Mouse (Mus musculus): Measurements from ENCODE around the gene Col5a1. TPM values are rescaled to one million over a fixed set of nuclear protein-coding genes. Genes with fewer than 3 reads are reported as not detected.

Gene Col5a1
- total and polyA plus RNA-seq, 3 experiments: 31.1 to 75.5 TPM; not detected in 1

DNA sequence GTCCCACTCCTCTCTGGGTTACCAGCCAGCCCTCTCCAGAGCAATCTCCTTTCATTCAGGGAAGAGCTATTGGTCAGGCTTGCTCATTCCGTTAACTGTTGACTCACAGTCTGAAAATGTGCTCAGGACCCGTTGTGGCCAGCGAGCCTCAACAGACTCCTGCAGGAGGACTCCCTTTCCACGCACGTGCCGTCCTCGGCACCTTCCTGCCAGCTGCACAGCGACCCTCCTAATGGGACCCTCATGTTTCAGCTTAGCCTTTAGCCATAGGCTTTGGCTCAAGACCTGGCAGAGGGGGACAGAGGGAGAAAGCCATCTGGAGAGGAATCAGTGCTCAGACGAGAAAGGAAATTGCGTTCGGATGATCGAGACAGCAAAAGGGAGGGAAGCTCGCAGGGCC lies 43.3 kb upstream of the Col5a1 start:
- no peaks in the 10 kb centered on the region for H3K79me2 ChIP-seq (ENCODE audit: control insufficient read depth, insufficient read depth, low read length, poor library complexity)
- DNase-seq (ENCODE audit: low read depth, low spot score): no peak
- no peak overlapping the region for H3K4me3 ChIP-seq (ENCODE audit: control insufficient read depth in 1 of 2, insufficient read depth in 1 of 2, low read depth in 2 of 2, low read length in 2 of 2)
- peaks cover 0 to 2% of the 10 kb centered on the region in 2 experiments; a peak in 1 of 4 replicates for H3K27me3 ChIP-seq (ENCODE audit: control insufficient read depth in 1 of 2, insufficient read depth in 2 of 2, low read length in 2 of 2)
- TF ChIP-seq POLR2A (IDR thresholded peaks at IDR 0.05; ENCODE audit: control insufficient read depth in 1 of 2, insufficient read depth in 1 of 2, low read depth in 1 of 2, low read length in 2 of 2, poor library complexity in 1 of 2) (no peak), MAX (IDR thresholded peaks at IDR 0.05; ENCODE audit: low read length) (no peak), USF2 (IDR thresholded peaks at IDR 0.05; ENCODE audit: borderline replicate concordance in 1 of 2, insufficient read depth in 1 of 2, low read depth in 1 of 2, low read length in 2 of 2) (no peak), JUND (IDR thresholded peaks at IDR 0.05; ENCODE audit: low read depth, low read length) (no peak), ETS1 (IDR thresholded peaks at IDR 0.05; ENCODE audit: low read depth, low read length) (no peak), CTCF (IDR thresholded peaks at IDR 0.05 in 2 of 3, conservative IDR thresholded peaks at IDR 0.05 in 1 of 3; ENCODE audit: control insufficient read depth in 1 of 3, insufficient read depth in 1 of 3, low read depth in 2 of 3, low read length in 3 of 3, poor library complexity in 1 of 3, severe bottlenecking in 1 of 3) (no peak), POLR2AphosphoS2 (IDR thresholded peaks at IDR 0.05; ENCODE audit: low read length) (no peak)
- no peaks in the 10 kb centered on the region for H3K36me3 ChIP-seq (ENCODE audit: control insufficient read depth in 1 of 2, insufficient read depth in 2 of 2, low read length in 2 of 2)
- H3K4me1 ChIP-seq (ENCODE audit: control insufficient read depth in 1 of 2, insufficient read depth in 2 of 2, low read length in 2 of 2): no peaks in the 10 kb centered on the region
- no peaks in the 10 kb centered on the region for H3K9me3 ChIP-seq (replicated peaks; ENCODE audit: insufficient read depth, low read length)
- no peak overlapping the region for H3K27ac ChIP-seq (ENCODE audit: control insufficient read depth, low read depth, low read length)
- no peak overlapping the region for H3K9ac ChIP-seq (ENCODE audit: control insufficient read depth, low read depth, low read length, poor library complexity, severe bottlenecking)

DNA sequence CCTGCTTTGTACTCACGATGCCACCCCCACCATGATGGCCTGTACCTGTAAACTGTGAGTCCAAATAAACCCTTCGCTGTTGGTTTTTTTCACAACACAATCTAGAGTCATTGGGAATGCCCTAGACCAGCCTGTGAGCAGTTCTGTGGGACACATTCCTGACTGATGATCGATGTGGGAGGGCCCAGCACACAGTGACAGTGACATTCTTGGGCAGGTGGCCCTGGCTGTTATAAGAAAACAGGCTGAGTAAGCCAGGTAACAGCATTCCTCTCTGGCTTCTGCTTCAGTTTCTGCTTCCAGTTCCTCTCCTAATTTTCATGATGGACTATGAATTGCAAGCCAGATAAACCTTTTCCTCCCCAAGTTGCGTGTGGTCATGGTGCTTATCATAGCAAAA lies 41.3 kb upstream of the Col5a1 start:
- Histone ChIP-seq H3K9ac (ENCODE audit: control insufficient read depth, low read depth, low read length, poor library complexity, severe bottlenecking) (no peak overlapping the region), H3K27me3 (ENCODE audit: control insufficient read depth in 1 of 2, insufficient read depth in 2 of 2, low read length in 2 of 2) (peaks cover 0 to 2% of the 10 kb centered on the region in 2 experiments; a peak in 1 of 4 replicates), H3K79me2 (ENCODE audit: control insufficient read depth, insufficient read depth, low read length, poor library complexity) (no peaks in the 10 kb centered on the region), H3K4me1 (ENCODE audit: control insufficient read depth in 1 of 2, insufficient read depth in 2 of 2, low read length in 2 of 2) (peaks cover 0 to 5% of the 10 kb centered on the region in 2 experiments; a peak in 1 of 4 replicates), H3K4me3 (ENCODE audit: control insufficient read depth in 1 of 2, insufficient read depth in 1 of 2, low read depth in 2 of 2, low read length in 2 of 2) (no peak overlapping the region), H3K9me3 (replicated peaks; ENCODE audit: insufficient read depth, low read length) (no peaks in the 10 kb centered on the region), H3K36me3 (ENCODE audit: control insufficient read depth in 1 of 2, insufficient read depth in 2 of 2, low read length in 2 of 2) (0 out of 4 replicates have a peak, but pooled peaks cover 0 to 2% of the 10 kb centered on the region in 2 experiments), H3K27ac (ENCODE audit: control insufficient read depth, low read depth, low read length) (no peak overlapping the region)
- DNase-seq (ENCODE audit: low read depth, low spot score): no peak
- TF ChIP-seq POLR2A (IDR thresholded peaks at IDR 0.05; ENCODE audit: control insufficient read depth in 1 of 2, insufficient read depth in 1 of 2, low read depth in 1 of 2, low read length in 2 of 2, poor library complexity in 1 of 2) (no peak), NELFE (IDR thresholded peaks at IDR 0.05; ENCODE audit: low read depth, low read length) (no peak), USF2 (IDR thresholded peaks at IDR 0.05; ENCODE audit: borderline replicate concordance in 1 of 2, insufficient read depth in 1 of 2, low read depth in 1 of 2, low read length in 2 of 2) (no peak), ZKSCAN1 (IDR thresholded peaks at IDR 0.05; ENCODE audit: low read depth, low read length) (no peak), SIN3A (IDR thresholded peaks at IDR 0.05; ENCODE audit: low read length) (no peak), ZC3H11A (IDR thresholded peaks at IDR 0.05; ENCODE audit: low read depth, low read length) (no peak), RCOR1 (IDR thresholded peaks at IDR 0.05; ENCODE audit: low read depth, low read length) (no peak), ELF1 (IDR thresholded peaks at IDR 0.05; ENCODE audit: low read depth, low read length) (no peak), KAT2A (conservative IDR thresholded peaks at IDR 0.05; ENCODE audit: low read depth, low read length) (no peak), ZMIZ1 (IDR thresholded peaks at IDR 0.05; ENCODE audit: low read depth, low read length) (no peak), RAD21 (IDR thresholded peaks at IDR 0.05; ENCODE audit: low read depth, low read length) (no peak), TCF12 (IDR thresholded peaks at IDR 0.05; ENCODE audit: low read depth, low read length) (no peak), MEF2A (IDR thresholded peaks at IDR 0.05; ENCODE audit: extremely low read depth, insufficient replicate concordance, low read depth, low read length, poor library complexity, severe bottlenecking) (no peak), GATA1 (IDR thresholded peaks at IDR 0.05; ENCODE audit: low read depth, low read length) (no peak), ZNF384 (IDR thresholded peaks at IDR 0.05; ENCODE audit: low read depth, low read length) (no peak), TBP (IDR thresholded peaks at IDR 0.05; ENCODE audit: low read depth, low read length) (no peak), BHLHE40 (IDR thresholded peaks at IDR 0.05; ENCODE audit: borderline replicate concordance, low read depth, low read length) (no peak), CHD1 (IDR thresholded peaks at IDR 0.05; ENCODE audit: low read depth, low read length) (no peak), HCFC1 (IDR thresholded peaks at IDR 0.05; ENCODE audit: low read depth, low read length) (no peak)
